Mouse (Mus musculus): ENCODE results near the gene Morn5. TPM values are rescaled to one million over a fixed set of nuclear protein-coding genes. Genes with fewer than 3 reads are reported as not detected.

The Morn5 gene
- polyA plus RNA-seq, 1 experiment from 2014 or later, result 0.24 TPM

- Histone ChIP-seq H3K27ac (no peak overlapping the region), H3K27me3 (peaks cover 15% of the 10 kb centered on the region), H3K9ac (no peak overlapping the region), H3K9me3 (no peaks in the 10 kb centered on the region), H3K36me3 (peaks cover 21% of the 10 kb centered on the region), H3K4me2 (replicated peaks) (no peak overlapping the region), H3K4me3 (no peak overlapping the region), H3K4me1 (peaks cover 13% of the 10 kb centered on the region)
- no peak for ATAC-seq (ENCODE audit: insufficient number of reproducible peaks, insufficient read depth, low FRiP score, low TSS enrichment)
- 66% methylated on average over 3 of the region's 3 CpGs for WGBS
These were observed 63.4 kb downstream of the Morn5 start for GRCm38 (mm10) chr2:36112632-36113031.

GRCm38 (mm10) chr2:36126795-36127429 is 77.7 kb downstream of the Morn5 start:
- 84% methylated on average over 9 of the region's 9 CpGs for WGBS
- Histone ChIP-seq H3K4me3 (no peak overlapping the region), H3K4me1 (0 out of 2 replicates have a peak, but pooled peaks cover 6% of the 10 kb centered on the region), H3K9me3 (no peaks in the 10 kb centered on the region), H3K9ac (no peak overlapping the region), H3K27ac (no peak overlapping the region), H3K4me2 (replicated peaks) (no peak overlapping the region), H3K36me3 (peaks cover 63% of the 10 kb centered on the region), H3K27me3 (no peaks in the 10 kb centered on the region)
- ATAC-seq (ENCODE audit: insufficient number of reproducible peaks, insufficient read depth, low FRiP score, low TSS enrichment), result no peak

- Histone ChIP-seq H3K27ac (no peak overlapping the region), H3K36me3 (peaks cover 60% of the 10 kb centered on the region)
- WGBS, result 75% methylated on average over 4 of the region's 4 CpGs
These were observed 78.7 kb downstream of the Morn5 start for GRCm38 (mm10) chr2:36127973-36128372.

GRCm38 (mm10) chr2:36129051-36129450 is 79.8 kb downstream of the Morn5 start:
- Histone ChIP-seq H3K4me2 (replicated peaks) (no peak overlapping the region), H3K36me3 (peaks cover 62% of the 10 kb centered on the region), H3K27ac (peak overlapping the region; percentile 31; the same call in 1 of the 2 replicates), H3K4me3 (no peak overlapping the region), H3K9ac (no peak overlapping the region), H3K9me3 (no peaks in the 10 kb centered on the region), H3K4me1 (0 out of 2 replicates have a peak, but pooled peaks cover 6% of the 10 kb centered on the region), H3K27me3 (no peaks in the 10 kb centered on the region)
- ATAC-seq (ENCODE audit: insufficient number of reproducible peaks, insufficient read depth, low FRiP score, low TSS enrichment), result no peak
- 52% methylated on average over 3 of the region's 3 CpGs for WGBS

More at GRCm38 (mm10) chr2:36127973-36128372, 78.7 kb downstream of the Morn5 start:
- Histone ChIP-seq H3K4me1 (0 out of 2 replicates have a peak, but pooled peaks cover 6% of the 10 kb centered on the region), H3K27me3 (no peaks in the 10 kb centered on the region), H3K9me3 (no peaks in the 10 kb centered on the region), H3K9ac (no peak overlapping the region), H3K4me2 (replicated peaks) (no peak overlapping the region), H3K4me3 (no peak overlapping the region)
- ATAC-seq (ENCODE audit: insufficient number of reproducible peaks, insufficient read depth, low FRiP score, low TSS enrichment), result no peak

Other genes with a start within 250 kb of the Morn5 start
- gene Ttll11, start 69.5 kb upstream of the Morn5 start, polyA plus RNA-seq (2016; fragmentation: Nextera tagmentation; extraction: Ambion mirVana), result 2.4 and 3.1 TPM in 2 replicates
- 185 and 199 TPM in 2 replicates for gene Ndufa8, start 52 bp upstream of the Morn5 start, polyA plus RNA-seq (2016; fragmentation: Nextera tagmentation; extraction: Ambion mirVana)
- 15.5 and 22.3 TPM in 2 replicates for gene Lhx6, start 56.0 kb downstream of the Morn5 start, polyA plus RNA-seq (2016; fragmentation: Nextera tagmentation; extraction: Ambion mirVana)
- gene Mrrf, start 86.9 kb downstream of the Morn5 start, polyA plus RNA-seq (2016; fragmentation: Nextera tagmentation; extraction: Ambion mirVana), result 24.5 and 29.1 TPM in 2 replicates
- 96.2 and 96.3 TPM in 2 replicates for gene Rbm18, start 87.3 kb downstream of the Morn5 start, polyA plus RNA-seq (2016; fragmentation: Nextera tagmentation; extraction: Ambion mirVana)
- 6.7 and 8.9 TPM in 2 replicates for gene Ptgs1, start 181.0 kb downstream of the Morn5 start, polyA plus RNA-seq (2016; fragmentation: Nextera tagmentation; extraction: Ambion mirVana)